Mouse (Mus musculus): Measurements from ENCODE around the gene Galr2. TPM values are rescaled to one million over a fixed set of nuclear protein-coding genes. Genes with fewer than 3 reads are reported as not detected.

The Galr2 gene
- total RNA-seq (2015; ENCODE audit: low replicate concordance) (not detected in 2 replicates), total RNA-seq (2017; ENCODE audit: low replicate concordance) (not detected in 2 replicates)

GRCm38 (mm10) chr11:116280751-116281663, at the start of gene Galr2:
Galr2 (plus strand) TSS chr11:116280939.
- no peak for ATAC-seq (replicated peaks; ENCODE audit: low FRiP score, poor library complexity, severe bottlenecking)

- ATAC-seq (replicated peaks; ENCODE audit: low FRiP score, poor library complexity, severe bottlenecking), result no peak
Observed at GRCm38 (mm10) chr11:116232427-116232826, 48.3 kb upstream of the Galr2 start.

GRCm38 (mm10) chr11:116234901-116235300, 45.8 kb upstream of the Galr2 start:
- ATAC-seq (replicated peaks; ENCODE audit: low FRiP score, poor library complexity, severe bottlenecking), result no peak

- peak; percentile 70 for ATAC-seq (replicated peaks; ENCODE audit: low FRiP score, poor library complexity, severe bottlenecking)
Observed at GRCm38 (mm10) chr11:116237742-116238395, 42.9 kb upstream of the Galr2 start, which contains the start of gene Evpl. Evpl (minus strand) TSS chr11:116238077.

- ATAC-seq (replicated peaks; ENCODE audit: low FRiP score, poor library complexity, severe bottlenecking), result no peak
Observed at GRCm38 (mm10) chr11:116239797-116240196, 40.9 kb upstream of the Galr2 start.

- no peak for ATAC-seq (replicated peaks; ENCODE audit: low FRiP score, poor library complexity, severe bottlenecking)
Observed at GRCm38 (mm10) chr11:116241744-116242235, 38.9 kb upstream of the Galr2 start.

- ATAC-seq (replicated peaks; ENCODE audit: low FRiP score, poor library complexity, severe bottlenecking), result no peak
Observed at GRCm38 (mm10) chr11:116244580-116244979, 36.2 kb upstream of the Galr2 start.

- no peak for ATAC-seq (replicated peaks; ENCODE audit: low FRiP score, poor library complexity, severe bottlenecking)
Observed at GRCm38 (mm10) chr11:116245616-116246015, 35.1 kb upstream of the Galr2 start.

GRCm38 (mm10) chr11:116247502-116248222, 33.1 kb upstream of the Galr2 start:
- no peak for ATAC-seq (replicated peaks; ENCODE audit: low FRiP score, poor library complexity, severe bottlenecking)

GRCm38 (mm10) chr11:116250898-116251297, 29.8 kb upstream of the Galr2 start:
- no peak for ATAC-seq (replicated peaks; ENCODE audit: low FRiP score, poor library complexity, severe bottlenecking)

GRCm38 (mm10) chr11:116253076-116253600, 27.6 kb upstream of the Galr2 start:
- ATAC-seq (replicated peaks; ENCODE audit: low FRiP score, poor library complexity, severe bottlenecking), result no peak

GRCm38 (mm10) chr11:116254627-116255026, 26.1 kb upstream of the Galr2 start:
- ATAC-seq (replicated peaks; ENCODE audit: low FRiP score, poor library complexity, severe bottlenecking), result no peak

GRCm38 (mm10) chr11:116255090-116255981, 25.4 kb upstream of the Galr2 start:
- no peak for ATAC-seq (replicated peaks; ENCODE audit: low FRiP score, poor library complexity, severe bottlenecking)

- ATAC-seq (replicated peaks; ENCODE audit: low FRiP score, poor library complexity, severe bottlenecking), result no peak
Observed at GRCm38 (mm10) chr11:116255982-116256675, 24.6 kb upstream of the Galr2 start.

- 0 out of 2 replicates have a peak, but pooled peaks have one; percentile 26 for ATAC-seq (replicated peaks; ENCODE audit: low FRiP score, poor library complexity, severe bottlenecking)
Observed at GRCm38 (mm10) chr11:116259461-116259860, 21.3 kb upstream of the Galr2 start.

GRCm38 (mm10) chr11:116260259-116260658, 20.5 kb upstream of the Galr2 start:
- no peak for ATAC-seq (replicated peaks; ENCODE audit: low FRiP score, poor library complexity, severe bottlenecking)

GRCm38 (mm10) chr11:116265352-116265751, 15.4 kb upstream of the Galr2 start:
- peak; percentile 96 for ATAC-seq (replicated peaks; ENCODE audit: low FRiP score, poor library complexity, severe bottlenecking)

- no peak for ATAC-seq (replicated peaks; ENCODE audit: low FRiP score, poor library complexity, severe bottlenecking)
Observed at GRCm38 (mm10) chr11:116265850-116266249, 14.9 kb upstream of the Galr2 start.

All from erythroid progenitor cell, adult 5-6 weeks (primary cell).